Mouse (Mus musculus) left cerebral cortex, postnatal 36 days (tissue): ENCODE results near the gene Gcc2. TPM values are rescaled to one million over a fixed set of nuclear protein-coding genes. Genes with fewer than 3 reads are reported as not detected.
A peak's percentile ranks its signal among the peaks of the same experiment; 100 is the strongest.
"Not testable (repeated sequence)": the region's sequence is repeated elsewhere in the genome, so short reads cannot be mapped to it uniquely, and the experiment has no call there.

ENCODE experiments used
- DNase-seq, 2 experiments: peaks; one replicate each; pipeline ENCODE4 v3.0.0; 2021 to 2022; ENCODE audit warnings: low spot score in 2 of 2, mixed read lengths in 1 of 2
- intact Hi-C: fragments of 180-260 bp; cut with DNase I; formaldehyde crosslinking; loops from one replicate; pipeline ENCODE4 v1.15.1; 2025
- total RNA-seq, 2 experiments: library from RNA; stranded (reverse); gene quantifications; 2 replicates each; pipeline ENCODE4 v1.2.3; 2021

Gene Gcc2
- total RNA-seq, 2 experiments from 2014 or later = 90.7 to 98.7 TPM

GRCm38 (mm10) chr10:58230021-58230420, 25.3 kb upstream of the Gcc2 start:
- intact Hi-C loops, DNase-seq: not testable (repeated sequence)

GRCm38 (mm10) chr10:58231088-58231487, 24.2 kb upstream of the Gcc2 start:
- DNase-seq, intact Hi-C loops: not testable (repeated sequence)

- intact Hi-C loops = not testable (repeated sequence)
- peak; percentile 75 to 76 for DNase-seq
These were observed 23.3 kb upstream of the Gcc2 start for GRCm38 (mm10) chr10:58231779-58232640.

- DNase-seq, intact Hi-C loops: not testable (repeated sequence)
These were observed 22.7 kb upstream of the Gcc2 start, which contains the start of gene Duxf3 for GRCm38 (mm10) chr10:58232641-58232969. TSS of gene Duxf3 (minus strand) at chr10:58232675.

GRCm38 (mm10) chr10:58233054-58233739, 22.1 kb upstream of the Gcc2 start:
- DNase-seq, intact Hi-C loops: not testable (repeated sequence)

GRCm38 (mm10) chr10:58233740-58234121, 21.6 kb upstream of the Gcc2 start:
- intact Hi-C loops, DNase-seq: not testable (repeated sequence)

- intact Hi-C loops, DNase-seq: not testable (repeated sequence)
These were observed 20.3 kb upstream of the Gcc2 start for GRCm38 (mm10) chr10:58234985-58235384.

- intact Hi-C loops = no loop called here
- no peak for DNase-seq
These were observed 18.7 kb upstream of the Gcc2 start, which contains the start of gene Gm4981 for GRCm38 (mm10) chr10:58236613-58237012. TSS of gene Gm4981 (minus strand) at chr10:58236701.

GRCm38 (mm10) chr10:58238984-58239740, 16.1 kb upstream of the Gcc2 start:
- peak; percentile 46 to 67 for DNase-seq
- intact Hi-C loops = not testable (repeated sequence)

- intact Hi-C loops = no loop called here
- DNase-seq = no peak
These were observed 5.8 kb upstream of the Gcc2 start for GRCm38 (mm10) chr10:58249535-58249934.

GRCm38 (mm10) chr10:58254635-58255175, 592 bp upstream of the Gcc2 start:
- no peak for DNase-seq
- intact Hi-C loops = loop anchor here (10.0 kb wide), 1 partner anchor 510 kb away; no protein-coding TSS in a partner anchor

- intact Hi-C loops = loop anchor here (10.0 kb wide), 1 partner anchor 511 kb away; no protein-coding TSS in a partner anchor
- no peak for DNase-seq
These were observed 657 bp downstream of the Gcc2 start for GRCm38 (mm10) chr10:58255954-58256353.

GRCm38 (mm10) chr10:58258466-58258865, 3.2 kb downstream of the Gcc2 start:
- intact Hi-C loops = loop anchor here (10.0 kb wide), 1 partner anchor 514 kb away; no protein-coding TSS in a partner anchor
- no peak for DNase-seq

- intact Hi-C loops = no loop called here
- no peak for DNase-seq
These were observed 26.9 kb downstream of the Gcc2 start for GRCm38 (mm10) chr10:58282238-58282637.

GRCm38 (mm10) chr10:58290742-58291141, 35.4 kb downstream of the Gcc2 start:
- intact Hi-C loops = no loop called here
- DNase-seq = no peak

- no peak for DNase-seq
- intact Hi-C loops = no loop called here
These were observed 38.9 kb downstream of the Gcc2 start for GRCm38 (mm10) chr10:58294246-58294645.

- intact Hi-C loops = no loop called here
- DNase-seq = no peak
These were observed 40.3 kb downstream of the Gcc2 start for GRCm38 (mm10) chr10:58295605-58296004.

GRCm38 (mm10) chr10:58304996-58305395, 49.7 kb downstream of the Gcc2 start:
- intact Hi-C loops = no loop called here

GRCm38 (mm10) chr10:58306897-58307296, 51.6 kb downstream of the Gcc2 start:
- no peak for DNase-seq
- intact Hi-C loops = no loop called here

More at GRCm38 (mm10) chr10:58304996-58305395, 49.7 kb downstream of the Gcc2 start:
- DNase-seq = no peak
